Mouse (Mus musculus): ENCODE measurements at regions not wholly inside any gene's neighbourhood (a gene's known extent, or its start where the extent isn't known, plus 50 kb on each side); places are given as distances from the start of the nearest gene placed in this dataset.

DNA sequence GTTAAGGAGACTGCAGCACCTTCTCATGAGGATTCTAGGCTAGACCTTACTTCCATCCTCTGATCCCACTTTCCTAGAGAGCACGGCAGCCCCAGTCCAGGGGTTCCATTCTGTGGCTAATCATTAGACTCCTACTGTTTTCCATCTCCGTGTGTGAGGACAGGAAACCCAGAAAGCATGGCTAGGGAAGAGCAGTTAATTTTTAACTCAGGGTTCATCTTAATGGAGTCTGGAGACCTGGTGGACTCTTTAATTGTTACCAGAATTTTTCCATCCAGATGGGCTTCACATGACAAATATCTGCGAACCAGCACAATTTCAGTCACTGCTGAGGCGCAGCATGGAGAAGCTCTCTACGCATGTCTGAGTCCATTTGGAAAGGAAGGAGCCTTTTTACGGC, 222.8 kb upstream of the Prdm1 start:
- no peak for TF ChIP-seq POLR2A (IDR thresholded peaks at IDR 0.05; ENCODE audit: control insufficient read depth, extremely low read depth, insufficient read depth, low read length, poor library complexity)
- TF ChIP-seq CTCF (IDR thresholded peaks at IDR 0.05; ENCODE audit: borderline replicate concordance, control insufficient read depth, extremely low read depth, insufficient read depth, low read length, poor library complexity): no peak

Measured in thymus, adult 2 months (tissue).